Mouse (Mus musculus) stomach, embryonic 15.5 days (tissue): ENCODE measurements at regions not wholly inside any gene's neighbourhood (a gene's known extent, or its start where the extent isn't known, plus 50 kb on each side); places are given as distances from the start of the nearest gene placed in this dataset.

Source experiments
- ATAC-seq: fragments of 200-750 bp; cut with Nextera tagmentation; 2 replicates; pipeline ENCODE4 v1.8.0; 2017; ENCODE audit warnings: low read depth, moderate number of reproducible peaks, moderate TSS enrichment; ENCODE audit not compliant: insufficient read depth, low FRiP score
- H3K27ac ChIP-seq: fragments of 300-500 bp; sonication (generic); 2 replicates; pipeline ENCODE4 v1.5.1; 2015; ENCODE audit warnings: mild to moderate bottlenecking, inconsistent platforms
- H3K27me3 ChIP-seq: fragments of 300-500 bp; sonication (generic); replicated peaks from 2 replicates; pipeline ENCODE4 v1.6.1; 2015; ENCODE audit warnings: inconsistent platforms
- H3K36me3 ChIP-seq: fragments of 300-500 bp; sonication (generic); 2 replicates; pipeline ENCODE4 v1.6.1; 2015; ENCODE audit warnings: inconsistent platforms
- H3K4me1 ChIP-seq: fragments of 300-500 bp; sonication (generic); 2 replicates; pipeline ENCODE4 v1.6.1; 2015; ENCODE audit warnings: inconsistent platforms
- H3K4me2 ChIP-seq: fragments of 300-500 bp; sonication (generic); 2 replicates; pipeline ENCODE4 v1.6.1; 2015; ENCODE audit warnings: mild to moderate bottlenecking, inconsistent platforms
- H3K4me3 ChIP-seq: fragments of 300-500 bp; sonication (generic); replicated peaks from 2 replicates; pipeline ENCODE4 v1.5.1; 2015; ENCODE audit warnings: inconsistent platforms
- H3K9ac ChIP-seq: fragments of 300-500 bp; sonication (generic); 2 replicates; pipeline ENCODE4 v1.6.1; 2015; ENCODE audit warnings: inconsistent platforms
- H3K9me3 ChIP-seq: fragments of 300-500 bp; sonication (generic); 2 replicates; pipeline ENCODE4 v1.6.1; 2016; ENCODE audit warnings: inconsistent platforms
- WGBS: fragments of 180-500 bp; shearing (Covaris S2); methylation state at CpG from one replicate; pipeline ENCODE4 v1.1.7; 2015; 5-methylcytosine and 5-hydroxymethylcytosine counted together

GRCm38 (mm10) chr5:15773839-15774238 is 59.8 kb upstream of the Speer4c start:
- no peak for ATAC-seq
- H3K4me1 ChIP-seq = no peaks in the 10 kb centered on the region
- no peaks in the 10 kb centered on the region for H3K36me3 ChIP-seq
- no peaks in the 10 kb centered on the region for H3K9me3 ChIP-seq
- H3K9ac ChIP-seq = no peak overlapping the region
- WGBS = 50% methylated on average over 3 of the region's 3 CpGs
- H3K27ac ChIP-seq = no peak overlapping the region
- no peaks in the 10 kb centered on the region for H3K27me3 ChIP-seq
- H3K4me2 ChIP-seq = no peak overlapping the region
- H3K4me3 ChIP-seq = no peak overlapping the region

GRCm38 (mm10) chr5:15774567-15774966 is 60.5 kb upstream of the Speer4c start:
- Histone ChIP-seq H3K9me3 (no peaks in the 10 kb centered on the region), H3K4me2 (no peak overlapping the region), H3K4me1 (no peaks in the 10 kb centered on the region), H3K27me3 (no peaks in the 10 kb centered on the region), H3K4me3 (no peak overlapping the region), H3K36me3 (no peaks in the 10 kb centered on the region), H3K27ac (no peak overlapping the region), H3K9ac (no peak overlapping the region)
- 41% methylated on average over 3 of the region's 3 CpGs for WGBS
- no peak for ATAC-seq

GRCm38 (mm10) chr5:15776106-15776505 is 62.0 kb upstream of the Speer4c start:
- WGBS = 60% methylated on average over 3 of the region's 3 CpGs
- no peaks in the 10 kb centered on the region for H3K36me3 ChIP-seq
- H3K9me3 ChIP-seq = no peaks in the 10 kb centered on the region
- no peaks in the 10 kb centered on the region for H3K27me3 ChIP-seq
- ATAC-seq = no peak
- H3K9ac ChIP-seq = no peak overlapping the region
- no peaks in the 10 kb centered on the region for H3K4me1 ChIP-seq
- H3K4me3 ChIP-seq = no peak overlapping the region
- H3K4me2 ChIP-seq = no peak overlapping the region
- no peak overlapping the region for H3K27ac ChIP-seq

- Histone ChIP-seq H3K9me3 (no peaks in the 10 kb centered on the region), H3K4me2 (no peak overlapping the region), H3K9ac (no peak overlapping the region), H3K4me1 (no peaks in the 10 kb centered on the region), H3K27ac (no peak overlapping the region), H3K4me3 (no peak overlapping the region), H3K27me3 (no peaks in the 10 kb centered on the region), H3K36me3 (no peaks in the 10 kb centered on the region)
- no peak for ATAC-seq
- WGBS = 80% methylated on average over 5 of the region's 5 CpGs
Measured at GRCm38 (mm10) chr5:15803583-15803982, 89.5 kb upstream of the Speer4c start.

- no peak overlapping the region for H3K4me3 ChIP-seq
- no peak overlapping the region for H3K4me2 ChIP-seq
Measured at GRCm38 (mm10) chr5:15816864-15817263, 102.8 kb upstream of the Speer4c start.

GRCm38 (mm10) chr5:15817366-15817765 is 103.3 kb upstream of the Speer4c start:
- 55% methylated on average over 3 of the region's 3 CpGs for WGBS
- H3K27me3 ChIP-seq = no peaks in the 10 kb centered on the region
- no peaks in the 10 kb centered on the region for H3K36me3 ChIP-seq
- H3K27ac ChIP-seq = no peak overlapping the region
- no peaks in the 10 kb centered on the region for H3K4me1 ChIP-seq
- H3K4me2 ChIP-seq = no peak overlapping the region
- ATAC-seq = no peak
- H3K4me3 ChIP-seq = no peak overlapping the region
- H3K9ac ChIP-seq = no peak overlapping the region
- no peaks in the 10 kb centered on the region for H3K9me3 ChIP-seq

More at GRCm38 (mm10) chr5:15816864-15817263, 102.8 kb upstream of the Speer4c start:
- no peak overlapping the region for H3K9ac ChIP-seq
- no peaks in the 10 kb centered on the region for H3K36me3 ChIP-seq
- 63% methylated on average over 3 of the region's 3 CpGs for WGBS
- no peak overlapping the region for H3K27ac ChIP-seq
- H3K27me3 ChIP-seq = no peaks in the 10 kb centered on the region
- no peaks in the 10 kb centered on the region for H3K9me3 ChIP-seq
- H3K4me1 ChIP-seq = no peaks in the 10 kb centered on the region
- ATAC-seq = no peak

- no peak overlapping the region for H3K4me2 ChIP-seq
- H3K4me3 ChIP-seq = no peak overlapping the region
- no peak for ATAC-seq
- no peaks in the 10 kb centered on the region for H3K27me3 ChIP-seq
- H3K27ac ChIP-seq = no peak overlapping the region
- no peaks in the 10 kb centered on the region for H3K36me3 ChIP-seq
- no peaks in the 10 kb centered on the region for H3K9me3 ChIP-seq
- 91% methylated on average over 3 of the region's 3 CpGs for WGBS
- no peak overlapping the region for H3K9ac ChIP-seq
- no peaks in the 10 kb centered on the region for H3K4me1 ChIP-seq
Measured at GRCm38 (mm10) chr5:15822989-15823388, 108.9 kb upstream of the Speer4c start.

GRCm38 (mm10) chr5:15831527-15831926 is 103.0 kb upstream of the Cacna2d1 start:
- Histone ChIP-seq H3K27ac (no peak overlapping the region), H3K9ac (no peak overlapping the region), H3K27me3 (no peaks in the 10 kb centered on the region), H3K4me3 (no peak overlapping the region), H3K4me2 (no peak overlapping the region), H3K36me3 (no peaks in the 10 kb centered on the region), H3K4me1 (no peaks in the 10 kb centered on the region), H3K9me3 (no peaks in the 10 kb centered on the region)
- ATAC-seq = no peak
- WGBS = 68% methylated on average over 1 of the region's 1 CpGs

- H3K9ac ChIP-seq = no peak overlapping the region
- no peaks in the 10 kb centered on the region for H3K36me3 ChIP-seq
- no peak overlapping the region for H3K4me2 ChIP-seq
- no peaks in the 10 kb centered on the region for H3K9me3 ChIP-seq
- H3K4me3 ChIP-seq = no peak overlapping the region
- no peaks in the 10 kb centered on the region for H3K27me3 ChIP-seq
- ATAC-seq = no peak
- no peak overlapping the region for H3K27ac ChIP-seq
- no peaks in the 10 kb centered on the region for H3K4me1 ChIP-seq
- 52% methylated on average over 1 of the region's 1 CpGs for WGBS
Measured at GRCm38 (mm10) chr5:15832338-15832737, 102.2 kb upstream of the Cacna2d1 start.

GRCm38 (mm10) chr5:15838108-15838972 is 96.2 kb upstream of the Cacna2d1 start:
- H3K4me2 ChIP-seq = no peak overlapping the region
- ATAC-seq = 0 out of 2 replicates have a peak, but pooled peaks have one; percentile 47
- WGBS = 29% methylated on average over 17 of the region's 17 CpGs

GRCm38 (mm10) chr5:15846790-15847189 is 87.7 kb upstream of the Cacna2d1 start:
- H3K36me3 ChIP-seq = no peaks in the 10 kb centered on the region
- no peak overlapping the region for H3K27ac ChIP-seq
- no peaks in the 10 kb centered on the region for H3K27me3 ChIP-seq
- no peak overlapping the region for H3K4me3 ChIP-seq
- H3K9ac ChIP-seq = no peak overlapping the region
- ATAC-seq = no peak
- no peaks in the 10 kb centered on the region for H3K4me1 ChIP-seq
- H3K9me3 ChIP-seq = no peaks in the 10 kb centered on the region
- WGBS = 75% methylated on average over 2 of the region's 2 CpGs
- H3K4me2 ChIP-seq = no peak overlapping the region

More at GRCm38 (mm10) chr5:15838108-15838972, 96.2 kb upstream of the Cacna2d1 start:
- no peaks in the 10 kb centered on the region for H3K9me3 ChIP-seq
- H3K27me3 ChIP-seq = no peaks in the 10 kb centered on the region
- no peak overlapping the region for H3K4me3 ChIP-seq
- H3K4me1 ChIP-seq = no peaks in the 10 kb centered on the region
- H3K27ac ChIP-seq = no peak overlapping the region
- no peak overlapping the region for H3K9ac ChIP-seq
- H3K36me3 ChIP-seq = no peaks in the 10 kb centered on the region

- H3K4me3 ChIP-seq = no peak overlapping the region
- H3K36me3 ChIP-seq = no peaks in the 10 kb centered on the region
- WGBS = 84% methylated on average over 5 of the region's 5 CpGs
- H3K4me1 ChIP-seq = no peaks in the 10 kb centered on the region
- H3K4me2 ChIP-seq = no peak overlapping the region
- ATAC-seq = no peak
- no peak overlapping the region for H3K9ac ChIP-seq
- no peaks in the 10 kb centered on the region for H3K9me3 ChIP-seq
- no peak overlapping the region for H3K27ac ChIP-seq
- no peaks in the 10 kb centered on the region for H3K27me3 ChIP-seq
Measured at GRCm38 (mm10) chr5:15849520-15849919, 85.0 kb upstream of the Cacna2d1 start.
